Mouse (Mus musculus): Measurements from ENCODE around the gene Sema5a.

GRCm38 (mm10) chr15:32352995-32353394 is 108.4 kb downstream of the Sema5a start:
- TF ChIP-seq CTCF (IDR thresholded peaks at IDR 0.05; ENCODE audit: borderline replicate concordance, extremely low read depth, insufficient read depth, insufficient read length) (no peak), POLR2A (IDR thresholded peaks at IDR 0.05; ENCODE audit: borderline replicate concordance, extremely low read depth, insufficient read depth, insufficient read length, poor library complexity, severe bottlenecking) (no peak)

All from brain, embryonic 14.5 days (tissue).